17 mouse cellular contexts compared by ENCODE assay signal in the genomic region with DNA sequence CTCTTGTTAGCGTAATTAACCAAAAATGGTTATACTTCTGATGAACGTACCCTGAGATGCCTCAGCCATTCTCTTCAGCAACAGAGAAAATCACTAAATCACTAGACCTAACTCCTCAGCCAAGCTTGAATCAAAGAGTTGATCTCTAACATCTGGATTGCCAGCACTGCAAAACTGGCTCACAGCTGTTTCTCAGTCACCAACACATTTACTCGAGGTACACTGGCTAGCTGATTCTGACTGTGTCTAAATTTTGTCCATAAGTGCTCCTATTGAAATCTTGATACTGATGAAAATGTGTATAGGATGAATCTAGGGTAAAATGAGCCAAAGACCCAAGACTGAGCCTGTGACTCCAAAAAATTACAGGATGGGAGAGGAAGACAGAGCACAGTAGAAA.
"Had no signal": no experiment of that assay in that cellular context is flagged by ENCODE, and none has a peak within 500 bp of the region (broad histone marks: within the 10 kb centered on the region; RNA-seq: fewer than 3 reads in every experiment).

No protein-coding gene starts in this region.

- H3K4me2 ChIP-seq: liver, embryonic 12.5 days; midbrain, embryonic 12.5 days; neural tube, embryonic 13.5 days; neural tube, embryonic 15.5 days had no signal

- DNase-seq: midbrain, embryonic 14.5 days; retina, postnatal 1 day; right cerebral cortex, adult 18-20 months; right cerebral cortex, postnatal 25 days; right cerebral cortex, postnatal 4 days; spleen, adult 18-20 months; thymus, adult 2 months; thymus, postnatal 25 days; thymus, postnatal 4 days had no signal

- H3K4me1 ChIP-seq: liver, embryonic 12.5 days; neural tube, embryonic 15.5 days had no signal

- H3K27ac ChIP-seq: liver, embryonic 12.5 days; liver, embryonic 14.5 days; midbrain, embryonic 10.5 days; midbrain, embryonic 12.5 days; neural tube, embryonic 13.5 days; neural tube, embryonic 15.5 days had no signal

- ATAC-seq: liver, embryonic 12.5 days; midbrain, embryonic 16.5 days had no signal

- H3K36me3 ChIP-seq: liver, embryonic 12.5 days; midbrain, embryonic 10.5 days; midbrain, embryonic 12.5 days; neural tube, embryonic 13.5 days; neural tube, embryonic 15.5 days had no signal

- H3K9ac ChIP-seq: liver, embryonic 12.5 days; liver, embryonic 14.5 days; midbrain, embryonic 12.5 days; neural tube, embryonic 13.5 days; neural tube, embryonic 15.5 days had no signal

- H3K27me3 ChIP-seq: liver, embryonic 12.5 days; midbrain, embryonic 12.5 days; neural tube, embryonic 13.5 days; neural tube, embryonic 15.5 days had no signal

- H3K4me3 ChIP-seq: liver, embryonic 12.5 days; midbrain, embryonic 10.5 days; midbrain, embryonic 12.5 days; myocyte; neural tube, embryonic 13.5 days; neural tube, embryonic 15.5 days had no signal

- H3K9me3 ChIP-seq: liver, embryonic 12.5 days; midbrain, embryonic 10.5 days; midbrain, embryonic 12.5 days; neural tube, embryonic 13.5 days; neural tube, embryonic 15.5 days had no signal
